Mouse (Mus musculus): Measurements from ENCODE around the gene Nck2. TPM values are rescaled to one million over a fixed set of nuclear protein-coding genes. Genes with fewer than 3 reads are reported as not detected.

Nck2 gene
- polyA plus RNA-seq, 1 experiment from 2014 or later = 37.4 TPM

DNA sequence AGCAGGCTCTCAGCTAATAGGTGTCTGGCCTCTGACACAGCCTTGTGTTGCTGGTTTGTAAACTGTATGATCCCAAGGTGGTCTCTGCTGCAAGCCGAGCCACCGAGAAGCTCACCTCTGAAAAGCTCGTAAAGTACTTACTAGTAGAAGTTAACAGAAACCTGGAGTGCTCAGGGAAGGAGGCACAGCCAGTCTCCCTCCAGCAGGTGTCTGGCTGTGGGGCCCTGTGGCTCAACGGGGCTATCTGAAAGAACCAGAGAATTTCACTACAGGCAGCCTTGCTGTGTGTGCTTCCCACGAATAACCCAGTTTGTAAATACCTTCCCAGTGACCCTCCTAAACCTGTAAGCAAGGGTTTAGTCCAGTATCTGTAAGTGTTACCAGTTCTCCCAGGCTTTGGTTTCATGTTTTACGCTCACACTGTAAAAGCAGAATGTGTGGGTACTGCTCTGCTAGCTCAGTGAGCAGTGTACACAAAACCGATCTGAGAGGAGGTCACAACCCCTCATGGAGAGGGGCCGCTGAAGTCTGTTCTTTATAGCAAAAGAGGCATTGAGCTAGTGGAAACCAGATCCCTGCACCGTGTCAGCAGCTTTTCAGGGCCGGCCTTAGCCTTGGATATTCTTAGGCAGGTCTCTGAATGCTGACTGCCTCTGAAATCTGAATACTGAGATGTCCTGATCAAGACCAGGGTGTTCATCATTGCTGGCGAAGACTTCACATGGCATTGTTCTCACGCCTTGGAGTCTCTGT lies 111.0 kb downstream of the Nck2 start:
- POLR2A ChIA-PET = no interaction called here
- DNase-seq (ENCODE audit: low read depth, low spot score) (no peak), ATAC-seq (no peak)
- in situ Hi-C loops (cut with MboI; ENCODE audit: low pct_unique_long_range_greater_than_20kb) = no loop called here
- TF ChIP-seq CTCF (IDR thresholded peaks at IDR 0.05) = no peak
- CTCF ChIA-PET = no interaction called here
- H3K27me3 ChIP-seq = no peaks in the 10 kb centered on the region

GRCm38 (mm10) chr1:43558329-43558728 lies 114.0 kb downstream of the Nck2 start:
- no peak for DNase-seq (ENCODE audit: low read depth, low spot score)
- ChIA-PET POLR2A (no interaction called here), CTCF (no interaction called here)
- in situ Hi-C loops (cut with MboI; ENCODE audit: low pct_unique_long_range_greater_than_20kb) = no loop called here
- H3K27me3 ChIP-seq = no peaks in the 10 kb centered on the region
- no peak for ATAC-seq
- no peak for TF ChIP-seq CTCF (IDR thresholded peaks at IDR 0.05)

- no peak for DNase-seq (ENCODE audit: low read depth, low spot score)
- ATAC-seq = no peak
- TF ChIP-seq CTCF (IDR thresholded peaks at IDR 0.05) = no peak
- ChIA-PET CTCF (no interaction called here), POLR2A (no interaction called here)
- H3K27me3 ChIP-seq = no peaks in the 10 kb centered on the region
- in situ Hi-C loops (cut with MboI; ENCODE audit: low pct_unique_long_range_greater_than_20kb) = no loop called here
Measured at GRCm38 (mm10) chr1:43559043-43559692, 114.8 kb downstream of the Nck2 start.

GRCm38 (mm10) chr1:43561085-43561484 lies 116.7 kb downstream of the Nck2 start:
- TF ChIP-seq CTCF (IDR thresholded peaks at IDR 0.05) = no peak
- no peak for DNase-seq (ENCODE audit: low read depth, low spot score)
- in situ Hi-C loops (cut with MboI; ENCODE audit: low pct_unique_long_range_greater_than_20kb) = no loop called here
- ChIA-PET POLR2A (interaction anchor here (0.7 kb wide), 1 partner anchor 10 kb away, joined by 3 read pairs; no protein-coding TSS in a partner anchor), CTCF (no interaction called here)
- no peak for ATAC-seq
- H3K27me3 ChIP-seq = no peaks in the 10 kb centered on the region

DNA sequence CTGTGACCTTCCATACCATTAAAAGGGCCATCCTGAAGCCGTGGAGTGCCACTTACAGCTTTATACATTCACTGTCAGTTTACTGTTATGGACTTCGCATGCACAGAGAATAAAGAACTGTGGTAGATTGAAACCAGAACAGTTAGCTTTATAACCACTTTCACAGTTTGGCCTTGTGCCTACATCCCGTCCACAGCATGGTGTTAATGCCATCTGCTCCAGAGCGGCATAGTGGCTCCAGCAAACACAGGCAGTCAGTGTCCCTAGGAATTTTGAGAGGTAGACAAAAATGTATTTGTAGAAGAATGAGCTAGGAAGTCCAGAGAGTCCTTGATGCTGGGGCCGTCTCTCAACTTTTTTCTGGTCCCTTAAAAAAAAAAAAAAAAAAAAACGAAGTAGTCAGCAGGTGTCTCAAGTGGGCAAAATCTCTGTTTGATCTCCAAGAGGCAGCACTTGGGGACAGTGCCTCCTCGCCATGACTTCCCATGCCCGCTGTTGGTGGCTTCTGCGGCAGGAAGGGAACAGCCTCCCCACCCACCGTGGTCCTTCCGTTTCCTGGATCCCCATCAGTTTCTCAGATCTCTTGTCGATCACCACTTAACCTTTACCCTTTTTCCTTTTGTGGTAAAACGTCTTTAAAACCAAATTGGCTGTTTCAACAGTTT lies 117.8 kb downstream of the Nck2 start:
- ChIA-PET POLR2A (interaction anchor here (0.6 kb wide), 1 partner anchor 117 kb away, joined by 4 read pairs; no protein-coding TSS in a partner anchor), CTCF (no interaction called here)
- DNase-seq (ENCODE audit: low read depth, low spot score) = no peak
- ATAC-seq = no peak
- TF ChIP-seq CTCF (IDR thresholded peaks at IDR 0.05) = no peak
- H3K27me3 ChIP-seq = no peaks in the 10 kb centered on the region
- in situ Hi-C loops (cut with MboI; ENCODE audit: low pct_unique_long_range_greater_than_20kb) = no loop called here

GRCm38 (mm10) chr1:43565260-43565659 lies 120.9 kb downstream of the Nck2 start:
- ATAC-seq = no peak

GRCm38 (mm10) chr1:43566677-43567377 lies 122.4 kb downstream of the Nck2 start:
- H3K27me3 ChIP-seq = no peaks in the 10 kb centered on the region
- no peak for ATAC-seq
- CTCF ChIA-PET = no interaction called here
- no peak for TF ChIP-seq CTCF (IDR thresholded peaks at IDR 0.05)
- in situ Hi-C loops (cut with MboI; ENCODE audit: low pct_unique_long_range_greater_than_20kb) = no loop called here
- POLR2A ChIA-PET = no interaction called here
- no peak for DNase-seq (ENCODE audit: low read depth, low spot score)

More at GRCm38 (mm10) chr1:43565260-43565659, 120.9 kb downstream of the Nck2 start:
- ChIA-PET POLR2A (no interaction called here), CTCF (no interaction called here)
- DNase-seq (ENCODE audit: low read depth, low spot score) = no peak
- H3K27me3 ChIP-seq = no peaks in the 10 kb centered on the region
- in situ Hi-C loops (cut with MboI; ENCODE audit: low pct_unique_long_range_greater_than_20kb) = no loop called here
- no peak for TF ChIP-seq CTCF (IDR thresholded peaks at IDR 0.05)

- TF ChIP-seq CTCF (IDR thresholded peaks at IDR 0.05) = no peak
- ChIA-PET POLR2A (no interaction called here), CTCF (no interaction called here)
- DNase-seq (ENCODE audit: low read depth, low spot score) (no peak), ATAC-seq (no peak)
- H3K27me3 ChIP-seq = no peaks in the 10 kb centered on the region
- in situ Hi-C loops (cut with MboI; ENCODE audit: low pct_unique_long_range_greater_than_20kb) = no loop called here
Measured at GRCm38 (mm10) chr1:43568824-43569223, 124.4 kb downstream of the Nck2 start.

GRCm38 (mm10) chr1:43571105-43571504 lies 126.7 kb downstream of the Nck2 start:
- no peak for ATAC-seq
- in situ Hi-C loops (cut with MboI; ENCODE audit: low pct_unique_long_range_greater_than_20kb) = no loop called here
- ChIA-PET CTCF (no interaction called here), POLR2A (no interaction called here)
- H3K27me3 ChIP-seq = no peaks in the 10 kb centered on the region
- DNase-seq (ENCODE audit: low read depth, low spot score) = no peak
- no peak for TF ChIP-seq CTCF (IDR thresholded peaks at IDR 0.05)

DNA sequence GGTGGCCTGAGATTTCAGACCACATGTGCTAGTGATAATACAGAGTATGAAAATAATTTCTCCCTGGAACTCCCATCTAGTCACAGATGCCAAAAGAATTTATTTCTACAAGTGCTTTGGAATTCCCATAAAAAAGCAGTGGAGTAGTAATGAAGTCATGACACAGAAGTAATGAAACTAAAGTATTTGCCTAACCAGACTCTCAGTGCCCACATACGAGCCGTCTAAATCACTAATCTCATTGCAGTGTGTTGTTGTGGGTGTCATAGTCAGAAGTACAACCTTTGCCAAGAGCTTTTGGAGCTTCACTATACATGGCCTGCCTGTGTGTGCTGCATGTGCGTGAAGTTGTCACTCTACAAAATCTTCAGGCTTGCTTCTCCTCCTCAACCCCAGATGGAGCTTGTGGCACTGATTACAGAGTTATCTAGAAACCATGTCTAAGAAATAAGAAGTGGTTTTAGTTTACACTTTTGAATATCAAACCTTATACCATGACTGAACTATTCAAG lies 130.5 kb downstream of the Nck2 start:
- DNase-seq (ENCODE audit: low read depth, low spot score) = no peak
- in situ Hi-C loops (cut with MboI; ENCODE audit: low pct_unique_long_range_greater_than_20kb) = no loop called here
- H3K27me3 ChIP-seq = no peaks in the 10 kb centered on the region
- POLR2A ChIA-PET = no interaction called here
- TF ChIP-seq CTCF (IDR thresholded peaks at IDR 0.05) = no peak
- CTCF ChIA-PET = no interaction called here
- ATAC-seq = no peak

Data from Patski (cell line).